Mouse (Mus musculus) CD4-positive, CD25-positive, alpha-beta regulatory T cell, adult 9 weeks (primary cell): ENCODE results near the gene Zbed4. TPM values are rescaled to one million over a fixed set of nuclear protein-coding genes. Genes with fewer than 3 reads are reported as not detected.

Experiments used
- polyA plus RNA-seq: library from polyadenylated mRNA; unstranded; fragments of 100-300 nt; shearing (Covaris generic); gene quantifications from one replicate; pipeline ENCODE4 v1.2.1, GENCODE M21; 2017

Gene Zbed4
- 2.9 TPM for polyA plus RNA-seq

GRCm38 (mm10) chr15:88751564-88752402 is at the start of gene Zbed4:
Gene Zbed4, plus strand, starts transcription at chr15:88751660.

GRCm38 (mm10) chr15:88733834-88734571 is 17.5 kb upstream of the Zbed4 start, which contains the start of gene Brd1:
Gene Brd1, minus strand, starts transcription at chr15:88734233.

DNA sequence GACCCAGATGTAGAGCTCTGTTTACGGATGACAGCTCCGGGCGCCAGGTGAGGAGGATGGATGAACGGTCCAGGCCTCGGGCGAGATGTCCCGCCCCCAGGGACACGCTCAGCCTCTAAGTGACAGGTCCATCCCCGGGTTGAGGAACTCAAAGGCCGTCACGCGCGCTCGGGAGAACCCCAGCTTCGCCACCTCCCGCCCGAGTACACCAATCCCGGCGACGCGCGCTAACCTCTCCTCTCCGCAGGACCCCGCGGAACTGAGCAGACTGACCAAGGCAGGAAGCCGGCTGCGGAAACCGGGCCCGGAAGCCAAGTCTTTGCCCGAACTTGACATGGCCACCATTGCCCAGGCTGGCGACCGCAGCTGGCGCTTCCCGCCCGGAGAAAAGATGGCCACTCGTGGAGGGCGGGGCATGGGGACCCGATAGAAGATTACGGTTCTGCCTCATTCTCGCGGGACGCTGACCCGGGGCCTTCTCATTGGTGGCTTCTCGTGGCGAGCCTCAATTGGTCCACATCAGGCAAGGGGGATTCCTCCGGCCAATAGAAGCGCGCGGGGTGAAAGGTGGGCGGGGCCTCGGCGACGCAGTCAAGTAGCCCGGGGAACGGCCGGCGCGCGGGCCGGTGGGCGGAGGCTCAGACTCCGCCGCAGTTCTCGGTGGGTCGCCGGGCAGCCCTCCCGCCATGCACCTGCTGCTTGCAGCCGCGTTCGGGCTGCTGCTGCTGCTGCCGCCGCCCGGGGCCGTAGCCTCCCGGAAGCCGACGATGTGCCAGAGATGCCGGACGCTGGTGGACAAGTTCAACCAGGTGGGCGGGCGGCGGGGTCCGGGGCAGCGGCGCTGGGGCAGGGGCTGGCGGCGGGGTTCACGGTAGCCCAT is 67.8 kb downstream of the Zbed4 start, which contains the start of the genes Alg12 and Creld2:
Gene Alg12, minus strand, starts transcription at position 293 of the 880 bp plus-strand sequence.
Gene Creld2, plus strand, starts transcription at position 621 of the 880 bp plus-strand sequence.

Other genes starting within 250 kb of the Zbed4 start
- gene Zdhhc25, start 151.4 kb upstream of the Zbed4 start, polyA plus RNA-seq: not detected
- 11.6 TPM for gene Brd1, start 17.4 kb upstream of the Zbed4 start, polyA plus RNA-seq
- 17.5 TPM for gene Alg12, start 67.7 kb downstream of the Zbed4 start, polyA plus RNA-seq
- gene Creld2, start 68.0 kb downstream of the Zbed4 start, polyA plus RNA-seq: 11.9 TPM
- 4.1 TPM for gene Pim3, start 110.5 kb downstream of the Zbed4 start, polyA plus RNA-seq
- gene Ttll8, start 202.8 kb downstream of the Zbed4 start, polyA plus RNA-seq: not detected
- not detected for gene Mlc1, start 227.3 kb downstream of the Zbed4 start, polyA plus RNA-seq
- not detected for gene Mov10l1, start 231.2 kb downstream of the Zbed4 start, polyA plus RNA-seq